Mouse (Mus musculus) embryonic fibroblast, embryonic 13.5 days (primary cell): ENCODE measurements around the gene Frmd4a.

ENCODE experiments used
- CTCF ChIP-seq: IDR thresholded peaks from 2 replicates; pipeline ENCODE4 v1.5.1; 2011; ENCODE audit warnings: mild to moderate bottlenecking, control low read depth, low read length, moderate library complexity, borderline replicate concordance; ENCODE audit not compliant: insufficient read depth
- POLR2A ChIP-seq: IDR thresholded peaks from 2 replicates; pipeline ENCODE4 v1.6.1; 2011; ENCODE audit warnings: low read depth, mild to moderate bottlenecking, control low read depth, low read length, moderate library complexity

DNA sequence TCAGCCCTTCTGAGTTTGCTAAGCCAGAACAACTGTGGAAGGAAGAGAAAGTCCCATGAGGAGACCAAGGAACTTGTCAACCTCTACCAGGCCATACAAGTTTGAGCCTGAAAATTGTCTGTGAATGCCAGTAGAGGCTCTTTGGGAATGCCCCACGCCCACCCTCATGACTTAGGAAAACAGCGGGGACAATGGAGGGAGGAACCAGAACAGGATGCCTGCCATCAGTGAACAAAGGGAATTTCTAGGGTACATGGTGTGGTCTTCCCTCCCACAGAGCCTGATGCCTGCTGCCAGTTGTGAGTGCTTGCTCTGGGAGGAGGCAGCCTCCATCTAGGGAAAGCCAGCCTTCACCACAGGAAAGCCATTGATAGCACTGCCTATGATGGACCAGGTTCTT lies 557.6 kb downstream of the Frmd4a start:
- TF ChIP-seq CTCF (no peak), POLR2A (no peak)
